Mouse (Mus musculus) G1E (cell line): ENCODE results near the gene Tsnaxip1.

Experiments used
- CTCF ChIP-seq: IDR thresholded peaks from 2 replicates; pipeline ENCODE4 v1.5.1; 2012; ENCODE audit warnings: low read depth, low read length, inconsistent platforms, mixed read lengths
- GATA1 ChIP-seq: IDR thresholded peaks from 2 replicates; pipeline ENCODE4 v1.6.1; 2012; ENCODE audit warnings: borderline replicate concordance, low read length, inconsistent platforms, mixed read lengths

DNA sequence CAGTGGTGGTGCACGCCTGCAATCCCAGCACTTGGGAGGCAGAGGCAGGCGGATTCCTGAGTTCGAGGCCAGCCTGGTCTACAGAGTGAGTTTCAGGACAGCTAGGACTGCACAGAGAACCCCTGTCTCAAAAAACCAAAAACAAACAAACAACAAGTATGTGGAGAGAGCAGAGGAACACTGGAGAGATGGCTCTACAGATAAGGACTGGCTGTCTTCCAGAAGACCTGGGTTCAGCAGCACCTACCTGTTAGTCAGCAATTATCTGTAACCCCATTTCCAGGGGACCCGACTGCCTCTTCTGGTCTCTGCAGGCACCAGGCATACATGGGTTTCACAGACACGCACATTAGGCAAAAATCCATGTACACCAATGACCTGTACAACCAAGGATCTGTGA is 11.7 kb downstream of the Tsnaxip1 start:
- TF ChIP-seq CTCF (no peak), GATA1 (no peak)
